Mouse (Mus musculus): ENCODE results near the gene Polm. TPM values are rescaled to one million over a fixed set of nuclear protein-coding genes. Genes with fewer than 3 reads are reported as not detected.

Polm gene
- polyA plus RNA-seq, 1 experiment from 2014 or later: 6.5 TPM

GRCm38 (mm10) chr11:5868324-5868723, 30.5 kb upstream of the Polm start:
- no peak for ATAC-seq (ENCODE audit: low FRiP score)
- Histone ChIP-seq H3K4me1 (no peaks in the 10 kb centered on the region), H3K9ac (replicated peaks) (no peak overlapping the region), H3K27me3 (replicated peaks) (peaks cover 6% of the 10 kb centered on the region), H3K4me3 (replicated peaks) (no peak overlapping the region), H3K27ac (replicated peaks) (no peak overlapping the region), H3K9me3 (replicated peaks) (no peaks in the 10 kb centered on the region), H3K36me3 (peaks cover 24% of the 10 kb centered on the region), H3K4me2 (no peak overlapping the region)
- WGBS: 92% methylated on average over 12 of the region's 12 CpGs

GRCm38 (mm10) chr11:5867196-5867595, 29.4 kb upstream of the Polm start:
- H3K27me3 ChIP-seq (replicated peaks): peaks cover 17% of the 10 kb centered on the region
- WGBS: 85% methylated on average over 2 of the region's 2 CpGs
- H3K4me3 ChIP-seq (replicated peaks): no peak overlapping the region

GRCm38 (mm10) chr11:5862394-5863105, 24.7 kb upstream of the Polm start:
- Histone ChIP-seq H3K36me3 (no peaks in the 10 kb centered on the region), H3K9ac (replicated peaks) (no peak overlapping the region), H3K4me1 (peaks cover 16% of the 10 kb centered on the region), H3K27me3 (replicated peaks) (peaks cover 44% of the 10 kb centered on the region), H3K4me2 (peak overlapping the region; percentile 63), H3K27ac (replicated peaks) (0 out of 2 replicates have a peak overlapping the region, but pooled peaks have one; percentile 20), H3K9me3 (replicated peaks) (no peaks in the 10 kb centered on the region), H3K4me3 (replicated peaks) (peak overlapping the region; percentile 37)
- ATAC-seq (ENCODE audit: low FRiP score): no peak
- WGBS: 20% methylated on average over 15 of the region's 15 CpGs

More at GRCm38 (mm10) chr11:5867196-5867595, 29.4 kb upstream of the Polm start:
- no peak for ATAC-seq (ENCODE audit: low FRiP score)
- H3K27ac ChIP-seq (replicated peaks): no peak overlapping the region
- H3K4me2 ChIP-seq: no peak overlapping the region
- peaks cover 4% of the 10 kb centered on the region; the same call in 1 of the 2 replicates for H3K4me1 ChIP-seq
- H3K9me3 ChIP-seq (replicated peaks): no peaks in the 10 kb centered on the region
- no peak overlapping the region for H3K9ac ChIP-seq (replicated peaks)
- H3K36me3 ChIP-seq: peaks cover 13% of the 10 kb centered on the region

DNA sequence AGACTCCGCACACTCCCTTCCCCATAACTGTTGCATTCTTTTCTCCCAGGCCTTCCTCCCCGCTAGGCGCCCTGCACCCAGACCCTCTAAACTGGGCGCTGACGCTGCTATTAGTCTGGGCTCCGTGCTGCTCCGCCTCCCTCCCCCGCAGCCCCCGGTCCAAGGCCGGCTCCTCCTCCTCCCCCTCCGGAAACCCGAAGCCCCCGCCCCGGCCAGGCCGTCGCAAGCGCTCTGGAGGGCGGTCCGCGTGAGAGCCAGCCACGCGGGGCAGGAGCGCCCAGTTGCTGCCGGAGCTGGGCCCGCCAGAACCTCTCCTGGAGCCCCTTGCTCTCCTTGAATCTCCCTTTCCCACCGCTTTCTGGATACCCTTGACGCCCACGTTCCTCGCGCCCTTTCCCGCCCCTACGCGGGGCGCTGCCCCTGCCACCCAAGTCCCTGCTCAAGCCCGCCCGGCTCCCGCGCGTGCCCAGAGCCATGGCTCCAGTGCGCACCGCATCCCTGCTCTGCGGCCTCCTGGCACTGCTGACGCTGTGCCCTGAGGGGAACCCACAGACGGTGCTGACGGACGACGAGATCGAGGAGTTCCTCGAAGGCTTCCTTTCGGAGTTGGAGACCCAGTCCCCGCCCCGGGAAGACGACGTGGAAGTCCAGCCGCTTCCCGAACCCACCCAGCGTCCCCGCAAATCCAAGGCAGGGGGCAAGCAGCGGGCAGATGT, 24.0 kb upstream of the Polm start, which contains the start of gene Aebp1:
Gene Aebp1 (plus strand): TSS at position 270 of the 716 bp plus-strand sequence.
- Histone ChIP-seq H3K36me3 (no peaks in the 10 kb centered on the region), H3K27ac (replicated peaks) (0 out of 2 replicates have a peak within 1 kb of the TSS, but pooled peaks have one; percentile 20), H3K4me2 (peak within 1 kb of the TSS; percentile 63), H3K9ac (replicated peaks) (peak within 1 kb of the TSS; percentile 34), H3K27me3 (replicated peaks) (peaks cover 44% of the 10 kb centered on the region), H3K4me3 (replicated peaks) (peak within 1 kb of the TSS; percentile 37), H3K9me3 (replicated peaks) (no peaks in the 10 kb centered on the region), H3K4me1 (peaks cover 16% of the 10 kb centered on the region)
- WGBS: 3% methylated on average over 59 of the region's 59 CpGs
- ATAC-seq (ENCODE audit: low FRiP score): no peak

DNA sequence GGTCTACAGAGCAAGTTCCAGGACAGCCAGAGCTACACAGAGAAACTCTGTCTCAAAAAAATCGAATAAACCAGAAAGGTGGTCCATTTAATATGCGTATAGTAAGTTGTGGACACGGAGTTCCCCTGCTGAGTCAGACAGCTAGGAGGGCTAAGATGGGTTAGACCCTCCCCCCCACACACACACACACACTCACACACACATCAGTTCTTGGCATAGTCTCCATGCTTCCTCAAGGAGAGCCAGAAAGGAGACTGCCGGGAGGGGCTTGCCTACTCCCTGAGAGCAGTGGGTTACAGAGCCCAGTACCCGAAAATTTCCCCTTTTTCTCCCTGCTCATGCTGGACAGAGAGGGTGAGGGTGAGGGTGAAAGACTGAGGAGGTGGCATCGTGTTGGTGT, 22.8 kb upstream of the Polm start:
- no peak for ATAC-seq (ENCODE audit: low FRiP score)
- 70% methylated on average over 6 of the region's 6 CpGs for WGBS
- peaks cover 16% of the 10 kb centered on the region for H3K4me1 ChIP-seq
- H3K4me3 ChIP-seq (replicated peaks): no peak overlapping the region
- H3K9ac ChIP-seq (replicated peaks): no peak overlapping the region
- H3K27ac ChIP-seq (replicated peaks): no peak overlapping the region
- no peaks in the 10 kb centered on the region for H3K9me3 ChIP-seq (replicated peaks)
- H3K27me3 ChIP-seq (replicated peaks): peaks cover 44% of the 10 kb centered on the region
- no peaks in the 10 kb centered on the region for H3K36me3 ChIP-seq
- H3K4me2 ChIP-seq: no peak overlapping the region

DNA sequence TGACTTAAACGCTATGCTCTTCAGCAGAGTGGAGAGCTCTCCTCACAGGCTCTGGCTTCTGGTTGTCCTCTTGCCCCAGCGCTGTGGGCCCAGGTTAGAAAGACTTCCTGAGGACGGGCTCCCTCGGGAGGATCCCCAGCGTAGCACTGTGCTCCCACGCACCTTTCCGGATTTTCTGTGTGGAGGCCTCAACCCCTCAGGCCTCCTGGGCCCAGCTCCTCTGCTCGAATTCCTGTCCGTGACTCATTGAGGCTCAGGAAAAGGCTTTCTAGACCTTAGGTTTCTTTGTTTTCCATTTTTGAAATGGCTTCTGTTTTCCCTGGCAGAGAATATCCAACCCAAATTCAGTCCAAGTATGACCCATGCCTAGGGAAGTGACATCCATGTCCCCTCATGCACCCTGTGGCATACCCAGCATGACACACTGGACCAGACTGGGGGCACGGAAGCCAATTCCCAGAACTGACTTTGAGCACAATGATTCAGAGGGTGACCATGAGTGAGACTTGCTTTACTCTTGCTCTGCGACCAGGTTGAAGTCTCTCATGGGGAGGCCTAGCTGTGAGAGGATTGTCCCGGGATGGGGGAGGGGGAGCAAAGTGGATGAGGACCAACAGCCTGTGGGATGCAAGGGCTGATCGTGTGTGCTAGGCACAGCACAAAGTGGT, 22.2 kb upstream of the Polm start:
- Histone ChIP-seq H3K27ac (replicated peaks) (no peak overlapping the region), H3K4me3 (replicated peaks) (no peak overlapping the region), H3K4me2 (no peak overlapping the region), H3K4me1 (peaks cover 16% of the 10 kb centered on the region), H3K9ac (replicated peaks) (no peak overlapping the region), H3K36me3 (no peaks in the 10 kb centered on the region), H3K27me3 (replicated peaks) (peaks cover 44% of the 10 kb centered on the region), H3K9me3 (replicated peaks) (no peaks in the 10 kb centered on the region)
- WGBS: 87% methylated on average over 13 of the region's 13 CpGs
- no peak for ATAC-seq (ENCODE audit: low FRiP score)

DNA sequence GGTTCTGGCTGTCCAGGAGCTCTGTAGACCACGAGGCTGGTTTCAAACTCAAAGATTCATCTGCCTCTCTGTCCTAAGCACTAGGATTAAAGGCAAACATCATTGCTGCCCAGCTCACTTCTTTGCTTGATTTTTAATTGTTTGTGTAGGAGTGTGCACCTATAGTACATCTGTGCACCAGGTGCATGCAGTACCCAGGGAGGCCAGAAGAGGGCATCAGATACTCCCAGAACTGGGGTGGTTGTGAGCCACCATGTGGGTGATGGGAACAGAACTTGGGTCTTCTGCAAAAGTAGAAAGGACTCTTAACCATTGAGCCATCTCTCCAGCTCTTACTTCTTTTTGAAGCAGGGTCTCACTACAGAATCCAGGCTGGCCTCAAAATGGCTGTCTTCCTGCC, 20.9 kb upstream of the Polm start:
- no peak overlapping the region for H3K4me2 ChIP-seq
- WGBS: 80% methylated on average over 1 of the region's 1 CpGs
- H3K9ac ChIP-seq (replicated peaks): no peak overlapping the region
- peaks cover 42% of the 10 kb centered on the region for H3K27me3 ChIP-seq (replicated peaks)
- no peak overlapping the region for H3K4me3 ChIP-seq (replicated peaks)
- no peak for ATAC-seq (ENCODE audit: low FRiP score)
- no peak overlapping the region for H3K27ac ChIP-seq (replicated peaks)
- H3K4me1 ChIP-seq: peaks cover 16% of the 10 kb centered on the region
- no peaks in the 10 kb centered on the region for H3K36me3 ChIP-seq
- no peaks in the 10 kb centered on the region for H3K9me3 ChIP-seq (replicated peaks)

DNA sequence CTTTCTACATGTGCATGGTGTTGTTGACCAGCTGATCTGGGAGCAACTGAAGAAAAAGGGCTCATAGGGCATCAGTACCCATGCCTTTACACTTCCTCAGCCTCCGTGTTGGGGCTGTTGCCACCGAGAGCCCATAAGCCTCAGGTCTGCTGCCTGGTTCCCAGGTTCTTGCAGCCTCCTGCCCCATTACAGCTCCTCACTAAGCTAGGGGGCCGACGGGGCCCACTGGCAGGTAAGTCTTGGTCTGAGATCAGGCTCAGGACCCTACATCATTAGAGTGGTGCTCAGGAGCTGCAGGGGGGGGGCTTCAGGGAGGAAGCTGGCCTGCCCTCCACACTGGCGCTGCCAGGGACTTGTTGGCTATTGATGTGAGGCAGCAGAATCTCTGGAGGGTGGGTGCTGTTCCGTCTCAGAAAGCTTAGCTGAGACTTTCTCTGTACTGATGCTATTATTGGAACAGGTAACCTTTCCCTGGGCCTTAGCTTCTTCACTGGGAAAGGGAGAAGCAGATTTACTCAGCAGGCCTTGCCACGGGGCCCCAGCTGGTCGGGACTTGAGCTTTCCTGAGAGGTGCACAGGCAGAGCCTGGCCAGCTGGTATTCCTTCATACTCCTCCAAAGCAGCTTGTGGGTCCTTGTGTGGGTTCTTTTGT, 18.8 kb upstream of the Polm start:
- 82% methylated on average over 8 of the region's 8 CpGs for WGBS
- Histone ChIP-seq H3K4me3 (replicated peaks) (no peak overlapping the region), H3K9ac (replicated peaks) (no peak overlapping the region), H3K27ac (replicated peaks) (no peak overlapping the region), H3K27me3 (replicated peaks) (peaks cover 21% of the 10 kb centered on the region), H3K4me2 (no peak overlapping the region), H3K36me3 (no peaks in the 10 kb centered on the region), H3K9me3 (replicated peaks) (no peaks in the 10 kb centered on the region), H3K4me1 (peaks cover 6% of the 10 kb centered on the region)
- no peak for ATAC-seq (ENCODE audit: low FRiP score)

GRCm38 (mm10) chr11:5855902-5856301, 18.1 kb upstream of the Polm start:
- Histone ChIP-seq H3K4me3 (replicated peaks) (no peak overlapping the region), H3K9me3 (replicated peaks) (no peaks in the 10 kb centered on the region), H3K36me3 (no peaks in the 10 kb centered on the region), H3K9ac (replicated peaks) (no peak overlapping the region), H3K4me1 (no peaks in the 10 kb centered on the region), H3K4me2 (no peak overlapping the region), H3K27me3 (replicated peaks) (peaks cover 14% of the 10 kb centered on the region), H3K27ac (replicated peaks) (no peak overlapping the region)
- 53% methylated on average over 7 of the region's 7 CpGs for WGBS
- no peak for ATAC-seq (ENCODE audit: low FRiP score)

DNA sequence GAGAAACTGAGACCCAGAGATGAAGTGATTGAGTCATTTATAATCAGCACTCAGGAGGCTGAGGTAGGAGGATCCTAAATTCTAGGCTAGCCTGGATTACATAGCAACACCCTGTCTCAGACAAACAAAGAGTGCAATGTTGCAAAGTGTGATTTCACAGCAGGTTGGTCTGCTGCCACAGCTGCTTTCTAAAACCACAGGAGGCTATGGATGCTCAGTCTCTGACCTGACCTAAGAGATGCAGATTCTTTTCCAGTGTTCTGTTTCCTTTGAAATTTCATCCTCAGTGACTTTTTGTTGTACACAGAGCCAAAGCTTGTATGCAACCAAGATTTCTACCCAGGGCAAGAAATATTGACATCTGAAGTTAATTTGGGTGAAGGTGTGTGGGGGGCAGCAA, 17.7 kb upstream of the Polm start:
- no peaks in the 10 kb centered on the region for H3K36me3 ChIP-seq
- no peak overlapping the region for H3K4me2 ChIP-seq
- no peak overlapping the region for H3K9ac ChIP-seq (replicated peaks)
- H3K4me3 ChIP-seq (replicated peaks): no peak overlapping the region
- H3K9me3 ChIP-seq (replicated peaks): no peaks in the 10 kb centered on the region
- no peak overlapping the region for H3K27ac ChIP-seq (replicated peaks)
- no peak for ATAC-seq (ENCODE audit: low FRiP score)
- no peaks in the 10 kb centered on the region for H3K4me1 ChIP-seq
- H3K27me3 ChIP-seq (replicated peaks): peaks cover 9% of the 10 kb centered on the region

- no peak for ATAC-seq (ENCODE audit: low FRiP score)
- no peak overlapping the region for H3K27ac ChIP-seq (replicated peaks)
- H3K4me2 ChIP-seq: no peak overlapping the region
- no peaks in the 10 kb centered on the region for H3K4me1 ChIP-seq
- H3K27me3 ChIP-seq (replicated peaks): no peaks in the 10 kb centered on the region
- H3K36me3 ChIP-seq: no peaks in the 10 kb centered on the region
- H3K4me3 ChIP-seq (replicated peaks): no peak overlapping the region
- H3K9ac ChIP-seq (replicated peaks): no peak overlapping the region
- H3K9me3 ChIP-seq (replicated peaks): no peaks in the 10 kb centered on the region
- WGBS: 43% methylated on average over 1 of the region's 1 CpGs
Measured at GRCm38 (mm10) chr11:5852314-5852713, 14.5 kb upstream of the Polm start.

All from neural tube, embryonic 15.5 days (tissue).